Mouse (Mus musculus): ENCODE measurements around the gene Gm49673. TPM values are rescaled to one million over a fixed set of nuclear protein-coding genes. Genes with fewer than 3 reads are reported as not detected.
"Not testable (repeated sequence)": the region's sequence is repeated elsewhere in the genome, so short reads cannot be mapped to it uniquely, and the experiment has no call there.

Gene Gm49673
- polyA plus RNA-seq, 1 experiment from 2014 or later, result not detected

DNA sequence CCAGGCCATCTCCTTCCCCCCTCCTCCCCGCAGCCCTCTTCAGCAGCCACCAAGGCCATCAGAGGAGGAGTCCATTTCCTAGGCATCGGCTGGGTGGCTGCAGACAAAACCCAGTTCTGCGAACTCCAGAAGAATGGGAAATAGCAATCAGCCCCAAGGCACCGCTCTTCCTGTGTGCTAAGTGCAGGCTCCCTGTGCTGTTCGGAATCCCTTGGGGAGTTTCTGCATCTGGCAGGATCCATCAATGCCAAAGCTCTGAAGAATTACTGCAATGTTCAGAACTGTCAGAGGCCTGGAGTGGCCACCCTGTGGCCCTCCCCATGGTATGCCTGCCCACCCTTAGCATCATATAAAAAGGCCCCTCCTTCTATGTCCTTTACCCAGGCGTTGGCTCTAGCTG lies 110.6 kb downstream of the Gm49673 start:
- not testable (repeated sequence) for H3K9me3 ChIP-seq (ENCODE audit: control insufficient read depth, low read length); H3K27ac ChIP-seq (replicated peaks; ENCODE audit: low read depth, low read length); H3K4me1 ChIP-seq (ENCODE audit: control insufficient read depth, insufficient read depth, low read length); ATAC-seq (ENCODE audit: low FRiP score, low TSS enrichment); H3K4me2 ChIP-seq (ENCODE audit: low read length); H3K9ac ChIP-seq (replicated peaks; ENCODE audit: low read length); H3K4me3 ChIP-seq (replicated peaks; ENCODE audit: low read depth, low read length); H3K27me3 ChIP-seq (ENCODE audit: control insufficient read depth, insufficient read depth, low read length); DNase-seq; H3K36me3 ChIP-seq (ENCODE audit: control insufficient read depth, insufficient read depth, low read length)
- WGBS, result 57% methylated on average over 4 of the region's 6 CpGs

Other genes starting within 250 kb of the Gm49673 start
- 0.39 and 0.58 TPM in 2 replicates for gene Tagap, start 221.8 kb downstream of the Gm49673 start, polyA plus RNA-seq (2014; fragmentation: Nextera tagmentation; extraction: Ambion mirVana)
- 83.9 and 84.0 TPM in 2 replicates for gene Rsph3a, start 202.2 kb downstream of the Gm49673 start, polyA plus RNA-seq (2014; fragmentation: Nextera tagmentation; extraction: Ambion mirVana)
- gene Rnaset2a, start 309 bp upstream of the Gm49673 start, polyA plus RNA-seq (2014; fragmentation: Nextera tagmentation; extraction: Ambion mirVana), result 10.8 and 11.8 TPM in 2 replicates
- 26.2 and 31.7 TPM in 2 replicates for gene Fgfr1op, start 17.7 kb upstream of the Gm49673 start, polyA plus RNA-seq (2014; fragmentation: Nextera tagmentation; extraction: Ambion mirVana)
- not detected in 2 replicates for gene Ccr6, start 88.3 kb upstream of the Gm49673 start, polyA plus RNA-seq (2014; fragmentation: Nextera tagmentation; extraction: Ambion mirVana)
- gene Mpc1, start 135.1 kb upstream of the Gm49673 start, polyA plus RNA-seq (2014; fragmentation: Nextera tagmentation; extraction: Ambion mirVana), result 282 and 326 TPM in 2 replicates
- 177 and 204 TPM in 2 replicates for gene Sft2d1, start 163.3 kb upstream of the Gm49673 start, polyA plus RNA-seq (2014; fragmentation: Nextera tagmentation; extraction: Ambion mirVana)
- gene Prr18, start 189.7 kb upstream of the Gm49673 start, polyA plus RNA-seq (2014; fragmentation: Nextera tagmentation; extraction: Ambion mirVana), result 18.3 and 20.6 TPM in 2 replicates
- gene T2, start 208.2 kb upstream of the Gm49673 start, polyA plus RNA-seq (2014; fragmentation: Nextera tagmentation; extraction: Ambion mirVana), result 0.39 and 0.82 TPM in 2 replicates

All from midbrain, embryonic 14.5 days (tissue).